Mouse (Mus musculus) olfactory bulb, adult 2 months (tissue): Measurements from ENCODE around the gene Shpk.

Source experiments
- CTCF ChIP-seq: fragments of 200-500 bp; IDR thresholded peaks from 2 replicates; pipeline ENCODE4 v1.5.1; 2012; ENCODE audit warnings: low read depth, mild to moderate bottlenecking, low read length, moderate library complexity; ENCODE audit not compliant: insufficient read depth
- POLR2A ChIP-seq: fragments of 200-500 bp; IDR thresholded peaks from 2 replicates; pipeline ENCODE4 v1.6.1; 2012; ENCODE audit warnings: mild to moderate bottlenecking, low read depth, low read length, moderate library complexity; ENCODE audit not compliant: insufficient read depth

GRCm38 (mm10) chr11:73199879-73200278, 619 bp downstream of the Shpk start:
- no peak; the same call in 1 of the 2 replicates for TF ChIP-seq POLR2A
- no peak for TF ChIP-seq CTCF
